Comparison of ENCODE assay signal across 9 mouse cellular contexts in the genomic region with DNA sequence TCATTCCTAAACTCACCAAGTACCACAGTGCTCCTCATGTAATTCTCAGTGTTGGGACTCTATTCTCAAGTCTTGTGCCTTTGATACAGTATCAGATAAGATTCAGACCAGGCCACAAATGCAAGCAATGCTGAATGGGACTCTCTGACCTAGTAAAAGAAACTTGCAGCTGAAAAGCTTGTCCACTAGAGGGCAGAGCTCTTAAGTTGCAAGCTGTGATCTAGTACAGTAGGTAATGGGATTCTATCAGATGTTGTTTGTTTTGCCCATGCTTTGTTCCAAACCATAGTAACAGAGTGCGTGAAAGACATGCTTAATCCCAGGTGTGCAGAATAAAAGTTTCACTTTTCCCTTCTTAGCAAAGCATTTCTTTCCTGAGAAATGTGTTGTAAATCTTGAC.
DNase-seq lines count a peak whose midpoint lies in the region; ATAC-seq and TF ChIP-seq lines count a peak whose summit lies in the region.
"Had no signal": no experiment of that assay in that cellular context is flagged by ENCODE, and none has a peak within 500 bp of the region (broad histone marks: within the 10 kb centered on the region; RNA-seq: fewer than 3 reads in every experiment).

No protein-coding gene starts in this region.

- no peak for TF ChIP-seq POLR2A in cerebellum, adult 2 months (IDR thresholded peaks at IDR 0.05; ENCODE audit: borderline replicate concordance, insufficient read depth, low read length)
- no peak for TF ChIP-seq POLR2A in lung, adult 2 months (IDR thresholded peaks at IDR 0.05; ENCODE audit: borderline replicate concordance, extremely low read depth, low read depth, low read length)
- no peak for TF ChIP-seq POLR2A in brain, embryonic 14.5 days (IDR thresholded peaks at IDR 0.05; ENCODE audit: borderline replicate concordance, extremely low read depth, insufficient read depth, insufficient read length, poor library complexity, severe bottlenecking)

- H3K9me3 ChIP-seq in lung, embryonic 14.5 days (ENCODE audit: low read depth, low read length): no peaks in the 10 kb centered on the region
- H3K9me3 ChIP-seq in hindbrain, postnatal 0 days (ENCODE audit: low read length): no peaks in the 10 kb centered on the region
- no peaks in the 10 kb centered on the region for H3K9me3 ChIP-seq in neural tube, embryonic 14.5 days (ENCODE audit: control insufficient read depth, low read length)
- H3K9me3 ChIP-seq: heart, embryonic 15.5 days had no signal

- no peak overlapping the region for H3K9ac ChIP-seq in lung, embryonic 14.5 days
- H3K9ac ChIP-seq in hindbrain, postnatal 0 days (replicated peaks; ENCODE audit: low read length): no peak overlapping the region
- no peak overlapping the region for H3K9ac ChIP-seq in neural tube, embryonic 14.5 days (replicated peaks; ENCODE audit: low read depth, low read length)
- H3K9ac ChIP-seq: heart, embryonic 15.5 days had no signal

- H3K27me3 ChIP-seq in cerebellum, adult 2 months (ENCODE audit: control insufficient read depth, insufficient read depth, low read length): no peaks in the 10 kb centered on the region; the same call in 1 of the 2 replicates
- no peaks in the 10 kb centered on the region for H3K27me3 ChIP-seq in lung, embryonic 14.5 days (ENCODE audit: insufficient read depth, low read length)
- no peaks in the 10 kb centered on the region for H3K27me3 ChIP-seq in hindbrain, postnatal 0 days (ENCODE audit: insufficient read depth, low read length)
- no peaks in the 10 kb centered on the region for H3K27me3 ChIP-seq in neural tube, embryonic 14.5 days (ENCODE audit: control insufficient read depth, insufficient read depth, low read length)
- H3K27me3 ChIP-seq: heart, embryonic 15.5 days had no signal

- no peak overlapping the region for H3K27ac ChIP-seq in cerebellum, adult 2 months (ENCODE audit: insufficient read depth, low read length)
- no peak overlapping the region for H3K27ac ChIP-seq in lung, embryonic 14.5 days (ENCODE audit: low read depth)
- no peak overlapping the region for H3K27ac ChIP-seq in hindbrain, postnatal 0 days
- no peak overlapping the region for H3K27ac ChIP-seq in neural tube, embryonic 14.5 days (ENCODE audit: low read depth, low read length)
- H3K27ac ChIP-seq: heart, embryonic 15.5 days had no signal

- no peak overlapping the region for H3K4me2 ChIP-seq in lung, embryonic 14.5 days
- H3K4me2 ChIP-seq in hindbrain, postnatal 0 days (ENCODE audit: low read depth, low read length): no peak overlapping the region
- no peak overlapping the region for H3K4me2 ChIP-seq in neural tube, embryonic 14.5 days (ENCODE audit: low read depth, low read length)
- H3K4me2 ChIP-seq: heart, embryonic 15.5 days had no signal

- 49% methylated on average over 1 of the region's 1 CpGs for WGBS in cerebellum, adult 2 months
- 38% methylated on average over 1 of the region's 1 CpGs for WGBS in lung, embryonic 14.5 days
- 24% methylated on average over 1 of the region's 1 CpGs for WGBS in lung, adult 2 months
- WGBS in hindbrain, postnatal 0 days: 29% methylated on average over 1 of the region's 1 CpGs
- WGBS in neural tube, embryonic 14.5 days: 46% methylated on average over 1 of the region's 1 CpGs

- no peaks in the 10 kb centered on the region for H3K36me3 ChIP-seq in lung, embryonic 14.5 days (ENCODE audit: insufficient read depth)
- no peaks in the 10 kb centered on the region for H3K36me3 ChIP-seq in hindbrain, postnatal 0 days (ENCODE audit: insufficient read depth, low read length)
- H3K36me3 ChIP-seq in neural tube, embryonic 14.5 days (ENCODE audit: control insufficient read depth, insufficient read depth, low read length): no peaks in the 10 kb centered on the region
- H3K36me3 ChIP-seq: heart, embryonic 15.5 days had no signal

- TF ChIP-seq CTCF in cerebellum, adult 2 months (IDR thresholded peaks at IDR 0.05; ENCODE audit: borderline replicate concordance, insufficient read depth, low read depth, low read length): peak; percentile 22; the same call in 1 of the 2 replicates
- peak; percentile 74 for TF ChIP-seq CTCF in lung, embryonic 14.5 days (IDR thresholded peaks at IDR 0.05; ENCODE audit: low read depth)
- no peak for TF ChIP-seq CTCF in lung, adult 2 months (IDR thresholded peaks at IDR 0.05; ENCODE audit: insufficient read depth, low read length)
- TF ChIP-seq CTCF in brain, embryonic 14.5 days (IDR thresholded peaks at IDR 0.05; ENCODE audit: borderline replicate concordance, extremely low read depth, insufficient read depth, insufficient read length): peak; percentile 54; the same call in 1 of the 2 replicates
- peak; percentile 81 for TF ChIP-seq CTCF in hindbrain, postnatal 0 days (IDR thresholded peaks at IDR 0.05; ENCODE audit: low read depth)

- ATAC-seq in lung, embryonic 14.5 days (ENCODE audit: insufficient read depth): no peak
- 0 out of 2 replicates have a peak, but pooled peaks have one; percentile 40 for ATAC-seq in hindbrain, postnatal 0 days
- ATAC-seq in neural tube, embryonic 14.5 days (ENCODE audit: low read depth): peak; percentile 54; the same call in 1 of the 2 replicates

- no peaks in the 10 kb centered on the region for H3K4me1 ChIP-seq in cerebellum, adult 2 months (ENCODE audit: control insufficient read depth, insufficient read depth, low read length)
- no peaks in the 10 kb centered on the region for H3K4me1 ChIP-seq in lung, embryonic 14.5 days (ENCODE audit: insufficient read depth)
- no peaks in the 10 kb centered on the region for H3K4me1 ChIP-seq in lung, adult 2 months (ENCODE audit: control insufficient read depth, insufficient read depth, low read length)
- H3K4me1 ChIP-seq in hindbrain, postnatal 0 days (ENCODE audit: insufficient read depth, low read length): no peaks in the 10 kb centered on the region
- no peaks in the 10 kb centered on the region for H3K4me1 ChIP-seq in neural tube, embryonic 14.5 days (ENCODE audit: control insufficient read depth, insufficient read depth, low read length)
- H3K4me1 ChIP-seq: heart, embryonic 15.5 days had no signal

- no peak overlapping the region for H3K4me3 ChIP-seq in cerebellum, adult 2 months (replicated peaks; ENCODE audit: insufficient read depth, low read depth, low read length)
- no peak overlapping the region for H3K4me3 ChIP-seq in lung, embryonic 14.5 days (ENCODE audit: low read depth, low read length)
- no peak overlapping the region for H3K4me3 ChIP-seq in lung, adult 2 months (replicated peaks; ENCODE audit: extremely low read depth, low read depth, low read length)
- no peak overlapping the region for H3K4me3 ChIP-seq in hindbrain, postnatal 0 days (ENCODE audit: low read length)
- H3K4me3 ChIP-seq in neural tube, embryonic 14.5 days (ENCODE audit: low read depth, low read length): no peak overlapping the region
- H3K4me3 ChIP-seq: heart, embryonic 15.5 days had no signal

- peak in 1 of 2 experiments; percentile 14 for DNase-seq in cerebellum, adult 2 months
- DNase-seq in cerebellum, adult 9-11 months: no peak
- peak; percentile 78 for DNase-seq in lung, embryonic 14.5 days
- no peak for DNase-seq in lung, adult 2 months
- peak; percentile 81 for DNase-seq in brain, embryonic 14.5 days (ENCODE audit: low read depth)
- DNase-seq in hindbrain, postnatal 0 days (ENCODE audit: low spot score): peak; percentile 72
- DNase-seq in spleen, postnatal 36 days (ENCODE audit: low spot score in 2 of 2): no peak

Comparison
In these comparisons a context has a peak if more than half of its experiments do, and no peak if none do; other contexts are left out.
1. DNase-seq: peak in lung, embryonic 14.5 days (single experiment), brain, embryonic 14.5 days (single experiment) and hindbrain, postnatal 0 days (single experiment); none in cerebellum, adult 9-11 months (single experiment), lung, adult 2 months (single experiment) and spleen, postnatal 36 days (0 of 2).